Mouse (Mus musculus) heart, embryonic 16.5 days (tissue): ENCODE measurements around the gene Myo1a. TPM values are rescaled to one million over a fixed set of nuclear protein-coding genes. Genes with fewer than 3 reads are reported as not detected.

Source experiments
- ATAC-seq: fragments of 200-750 bp; cut with Nextera tagmentation; replicated peaks from 2 replicates; pipeline ENCODE4 v1.8.0; 2017; ENCODE audit warnings: moderate number of reproducible peaks; ENCODE audit not compliant: insufficient read depth, low FRiP score; ENCODE audit errors: extremely low read depth
- H3K27ac ChIP-seq: fragments of 300-500 bp; sonication (generic); 2 replicates; pipeline ENCODE4 v1.5.1; 2014; ENCODE audit warnings: mild to moderate bottlenecking, low read length, control low read depth, moderate library complexity
- H3K27me3 ChIP-seq: fragments of 300-500 bp; sonication (generic); 2 replicates; pipeline ENCODE4 v1.6.1; 2014; ENCODE audit warnings: low read length, mixed read lengths; ENCODE audit not compliant: control insufficient read depth, insufficient read depth
- H3K36me3 ChIP-seq: fragments of 300-500 bp; sonication (generic); 2 replicates; pipeline ENCODE4 v1.6.1; 2014; ENCODE audit not compliant: control insufficient read depth, insufficient read depth
- H3K4me1 ChIP-seq: fragments of 300-500 bp; sonication (generic); 2 replicates; pipeline ENCODE4 v1.6.1; 2014; ENCODE audit warnings: low read length, mixed read lengths; ENCODE audit not compliant: control insufficient read depth, insufficient read depth
- H3K4me2 ChIP-seq: fragments of 300-500 bp; sonication (generic); 2 replicates; pipeline ENCODE4 v1.6.1; 2014; ENCODE audit warnings: low read depth, mild to moderate bottlenecking, control low read depth, low read length
- H3K4me3 ChIP-seq: fragments of 300-500 bp; sonication (generic); 2 replicates; pipeline ENCODE4 v1.5.1; 2014; ENCODE audit warnings: mild to moderate bottlenecking, control low read depth, low read length
- H3K9ac ChIP-seq: fragments of 300-500 bp; sonication (generic); 2 replicates; pipeline ENCODE4 v1.6.1; 2014; ENCODE audit warnings: low read length, control low read depth
- H3K9me3 ChIP-seq: fragments of 300-500 bp; sonication (generic); replicated peaks from 2 replicates; pipeline ENCODE4 v1.6.1; 2016; ENCODE audit warnings: low read length; ENCODE audit not compliant: control insufficient read depth
- WGBS: fragments of 180-500 bp; shearing (Covaris S2); extraction: QIAGEN DNeasy Blood & Tissue Kit; methylation state at CpG from one replicate; pipeline ENCODE4 v1.1.7; 2014; 5-methylcytosine and 5-hydroxymethylcytosine counted together
- polyA plus RNA-seq: library from polyadenylated mRNA; unstranded; fragments of >200 nt; fragmentation: Nextera tagmentation; extraction: Ambion mirVana; gene quantifications from 2 replicates; pipeline ENCODE4 v1.2.1, GENCODE M21; 2015

Myo1a gene
- polyA plus RNA-seq, 1 experiment from 2014 or later = 1.8 TPM

DNA sequence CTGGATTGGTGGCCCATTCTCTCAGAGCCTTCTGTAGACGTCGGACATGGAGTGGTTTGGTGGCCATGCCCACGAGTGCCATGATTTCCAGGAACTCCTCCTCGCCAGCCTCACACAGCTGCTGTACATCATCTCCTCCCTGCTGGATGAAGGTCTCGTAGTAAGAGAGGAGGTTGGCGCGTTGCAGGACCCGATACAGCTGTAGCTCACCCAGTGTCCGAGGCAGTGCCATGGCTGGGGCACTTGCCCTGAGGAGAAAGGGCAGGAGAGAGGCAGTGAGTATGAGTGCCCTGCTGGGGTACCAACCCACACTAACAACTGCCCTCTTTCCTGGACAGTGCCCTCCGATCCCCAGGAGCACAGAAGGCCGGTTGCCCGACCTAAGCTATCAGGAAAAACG is 40.1 kb upstream of the Myo1a start:
- Histone ChIP-seq H3K9ac (peak overlapping the region; percentile 93), H3K4me3 (peak overlapping the region; percentile 82), H3K27ac (no peak overlapping the region), H3K4me1 (peaks cover 67% of the 10 kb centered on the region), H3K27me3 (no peaks in the 10 kb centered on the region), H3K9me3 (no peaks in the 10 kb centered on the region), H3K36me3 (peaks cover 17% of the 10 kb centered on the region), H3K4me2 (peak overlapping the region; percentile 90)
- no peak for ATAC-seq
- 50% methylated on average over 13 of the region's 13 CpGs for WGBS

DNA sequence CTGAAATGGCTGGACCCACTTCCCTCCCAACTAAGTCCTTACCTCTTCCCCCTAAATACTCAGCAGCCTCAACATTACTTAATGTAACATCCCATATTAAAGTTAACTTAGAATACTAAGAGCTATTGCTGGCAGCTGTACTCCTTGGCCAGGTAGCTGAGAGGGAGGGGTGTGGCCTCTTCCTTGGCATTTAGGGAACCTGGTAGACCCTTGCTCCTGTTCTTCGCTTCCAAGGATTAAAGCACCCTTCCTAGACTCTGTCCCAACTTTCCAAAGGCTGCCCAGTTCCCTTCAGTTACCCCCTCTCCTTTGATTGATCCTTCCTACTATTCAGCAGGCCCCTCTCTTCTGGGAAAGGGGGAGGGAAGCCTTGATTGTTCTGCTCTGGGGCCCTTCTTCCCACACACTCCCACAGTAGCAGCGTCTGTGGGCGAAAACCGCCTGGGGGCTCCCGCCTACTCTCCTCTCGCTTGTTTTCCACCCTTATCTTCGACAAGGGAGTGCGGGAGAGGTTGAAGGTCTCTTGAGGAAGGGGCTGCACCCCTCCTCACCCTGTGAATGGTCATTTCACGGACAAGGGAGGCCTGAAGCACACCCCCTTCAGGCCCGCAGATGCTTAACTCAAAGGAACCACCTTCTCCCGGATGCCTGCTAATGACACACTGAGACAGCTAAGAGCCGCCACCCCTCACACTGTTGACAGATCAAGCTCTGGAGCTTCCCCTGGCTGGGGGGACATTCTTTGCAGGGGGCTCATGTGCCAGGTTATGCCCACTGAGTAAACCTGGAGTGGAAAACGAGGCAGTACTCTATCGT is 39.4 kb upstream of the Myo1a start:
- Histone ChIP-seq H3K27me3 (no peaks in the 10 kb centered on the region), H3K4me2 (peak overlapping the region; percentile 90), H3K9ac (peak overlapping the region; percentile 93), H3K27ac (peak overlapping the region; percentile 99), H3K4me1 (peaks cover 67% of the 10 kb centered on the region), H3K36me3 (peaks cover 10% of the 10 kb centered on the region), H3K9me3 (no peaks in the 10 kb centered on the region), H3K4me3 (peak overlapping the region; percentile 82)
- 8% methylated on average over 14 of the region's 14 CpGs for WGBS
- no peak for ATAC-seq

DNA sequence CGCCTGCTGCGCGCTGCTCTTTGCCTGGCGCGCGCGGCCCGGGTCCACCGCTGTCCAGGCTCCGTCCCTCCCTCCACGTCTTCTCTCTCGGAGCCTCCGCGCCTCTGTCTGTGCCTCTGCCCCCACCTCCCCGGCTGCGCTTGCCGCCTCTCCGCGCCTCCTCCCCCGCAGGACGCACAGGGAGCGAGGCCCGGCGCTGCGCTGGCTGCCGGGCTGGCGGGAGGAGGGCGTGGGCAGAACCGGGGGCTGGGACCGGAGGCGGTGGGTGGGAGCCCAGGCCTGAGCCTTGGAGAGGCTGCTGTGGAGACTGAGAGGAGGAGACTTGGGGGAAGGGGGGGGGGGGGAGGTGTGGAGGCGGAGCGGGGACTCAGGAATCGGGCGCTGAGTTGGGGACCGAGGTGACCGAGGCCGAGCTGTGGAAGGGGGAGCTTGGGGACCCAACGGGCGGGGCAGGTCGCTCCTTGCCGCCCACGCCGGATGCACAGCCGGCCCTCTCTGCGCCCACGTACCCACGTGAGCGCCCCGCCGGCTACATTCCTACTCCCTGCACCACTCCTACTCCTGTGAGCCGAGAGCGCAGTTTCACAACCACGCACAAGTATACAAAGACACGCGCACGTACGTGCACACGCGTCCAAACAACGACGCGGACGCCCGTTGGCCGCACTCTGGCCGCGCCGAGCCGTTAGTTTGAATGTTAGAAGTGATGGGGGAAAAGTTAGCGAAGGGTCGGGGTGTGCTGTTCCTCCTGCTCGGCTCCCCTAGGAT is 38.3 kb upstream of the Myo1a start, which contains the start of gene Nemp1:
TSS of gene Nemp1 (plus strand) at position 401 of the 768 bp plus-strand sequence.
- under 1% methylated on average over 73 of the region's 73 CpGs for WGBS
- peaks cover 58% of the 10 kb centered on the region for H3K4me1 ChIP-seq
- H3K27me3 ChIP-seq = no peaks in the 10 kb centered on the region

DNA sequence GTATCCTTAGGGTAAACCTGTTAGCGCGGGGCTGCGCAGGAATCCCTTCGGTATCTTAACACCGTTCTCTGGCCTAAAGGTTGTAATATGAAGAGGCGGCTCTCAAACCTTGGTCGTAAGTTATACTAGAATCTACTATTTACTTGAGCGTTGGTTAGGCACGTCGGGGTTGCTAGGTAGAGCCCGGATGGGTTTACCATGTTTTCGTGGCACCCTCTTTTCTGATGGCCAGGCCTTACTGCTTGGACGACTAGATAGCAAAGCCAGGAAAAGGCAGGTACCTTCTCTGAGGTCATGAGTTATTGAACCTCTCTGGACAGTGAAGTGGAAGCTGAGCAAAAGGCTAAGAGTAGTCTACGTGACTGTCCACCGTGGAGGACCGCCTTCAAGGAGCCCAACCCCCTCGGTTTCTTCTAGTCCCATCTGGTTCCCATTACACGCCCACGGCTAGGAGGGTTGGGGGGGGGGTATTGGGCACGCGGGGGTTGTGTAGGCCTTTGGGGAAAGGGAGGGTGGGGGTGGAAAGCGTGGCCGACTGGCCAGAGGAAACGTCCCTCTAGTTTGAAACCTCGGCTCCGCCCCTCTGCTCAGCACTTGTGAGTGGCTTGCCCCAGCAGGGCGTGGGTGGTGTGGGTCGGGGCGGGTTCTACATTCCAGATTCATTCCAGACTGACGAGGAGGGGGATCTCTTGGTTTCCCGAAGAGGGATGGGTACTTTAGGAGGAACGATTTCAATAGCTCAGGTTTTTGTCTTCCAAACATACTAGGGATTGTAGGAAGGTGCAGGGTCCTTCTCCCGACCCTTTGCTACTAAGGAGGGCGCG is 37.5 kb upstream of the Myo1a start:
- H3K4me1 ChIP-seq = peaks cover 51% of the 10 kb centered on the region
- 2% methylated on average over 34 of the region's 35 CpGs for WGBS
- peak; percentile 70 for ATAC-seq

More for the DNA sequence above, 38.3 kb upstream of the Myo1a start, which contains the start of gene Nemp1:
- H3K4me2 ChIP-seq = peak within 1 kb of the TSS; percentile 90
- peak within 1 kb of the TSS; percentile 93 for H3K9ac ChIP-seq
- peak; percentile 62 for ATAC-seq
- H3K36me3 ChIP-seq = peaks cover 5% of the 10 kb centered on the region; the same call in 1 of the 2 replicates
- H3K4me3 ChIP-seq = peak within 1 kb of the TSS; percentile 82
- no peaks in the 10 kb centered on the region for H3K9me3 ChIP-seq
- peak within 1 kb of the TSS; percentile 99 for H3K27ac ChIP-seq

DNA sequence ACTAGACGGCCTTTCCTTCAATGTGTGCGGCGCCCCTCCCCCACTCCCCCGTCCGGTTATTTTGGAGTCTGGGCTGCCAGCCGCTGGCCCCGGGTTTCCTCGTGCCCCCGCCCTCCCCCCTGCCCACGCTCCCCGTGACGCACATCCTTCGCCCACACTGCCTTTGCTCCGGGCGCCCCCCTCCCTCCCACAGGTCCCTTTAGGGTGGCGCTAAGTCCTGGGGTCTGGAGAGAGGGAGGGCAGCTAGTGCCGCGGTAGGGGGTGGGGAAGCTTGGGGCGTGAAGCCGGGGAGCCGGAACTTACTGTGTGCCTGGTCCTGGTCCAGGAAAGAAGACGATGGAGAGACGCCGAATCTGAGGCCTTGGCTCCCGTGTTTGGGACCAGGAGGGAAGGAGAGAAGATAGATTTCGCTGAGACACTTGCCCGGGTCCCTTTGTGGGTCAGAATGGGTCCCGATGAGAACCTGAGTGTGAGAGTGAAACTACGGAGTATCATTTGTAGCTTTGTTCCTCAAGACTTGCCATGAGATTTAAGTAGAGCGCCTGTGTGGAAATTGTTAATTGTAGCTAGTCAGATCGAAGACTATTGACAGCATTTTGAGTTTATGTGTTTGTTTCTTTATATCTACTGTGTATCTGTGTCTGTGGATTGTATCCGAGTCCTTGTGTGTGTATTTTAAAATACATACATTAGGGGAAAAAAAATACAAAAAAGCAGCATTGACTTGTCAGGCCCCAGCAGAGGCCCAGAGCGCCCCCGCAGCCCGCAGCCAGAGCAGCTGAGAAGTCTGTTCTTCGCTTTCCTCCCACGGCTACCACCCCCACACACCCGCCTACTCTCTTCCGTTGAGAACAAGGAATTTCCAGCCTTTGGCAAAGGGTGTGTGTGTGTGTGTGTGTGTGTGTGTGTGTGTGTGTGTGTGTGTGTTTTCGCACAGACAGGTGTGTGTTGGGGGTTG is 36.6 kb upstream of the Myo1a start, which contains the start of gene Nab2:
TSS of gene Nab2 (minus strand) at position 476 of the 958 bp plus-strand sequence.
- H3K27ac ChIP-seq = peak within 1 kb of the TSS; percentile 99
- H3K4me1 ChIP-seq = peaks cover 42% of the 10 kb centered on the region
- 2% methylated on average over 39 of the region's 40 CpGs for WGBS
- ATAC-seq = peak; percentile 60
- peak within 1 kb of the TSS; percentile 82 for H3K4me3 ChIP-seq
- no peaks in the 10 kb centered on the region for H3K27me3 ChIP-seq
- peak within 1 kb of the TSS; percentile 93 for H3K9ac ChIP-seq
- H3K9me3 ChIP-seq = no peaks in the 10 kb centered on the region
- H3K36me3 ChIP-seq = peaks cover 5% of the 10 kb centered on the region; the same call in 1 of the 2 replicates
- H3K4me2 ChIP-seq = peak within 1 kb of the TSS; percentile 90

More for the DNA sequence above, 37.5 kb upstream of the Myo1a start:
- H3K4me2 ChIP-seq = peak overlapping the region; percentile 90
- peak overlapping the region; percentile 99 for H3K27ac ChIP-seq
- H3K27me3 ChIP-seq = no peaks in the 10 kb centered on the region
- H3K4me3 ChIP-seq = peak overlapping the region; percentile 82
- peak overlapping the region; percentile 93 for H3K9ac ChIP-seq
- H3K9me3 ChIP-seq = no peaks in the 10 kb centered on the region
- peaks cover 5% of the 10 kb centered on the region; the same call in 1 of the 2 replicates for H3K36me3 ChIP-seq

DNA sequence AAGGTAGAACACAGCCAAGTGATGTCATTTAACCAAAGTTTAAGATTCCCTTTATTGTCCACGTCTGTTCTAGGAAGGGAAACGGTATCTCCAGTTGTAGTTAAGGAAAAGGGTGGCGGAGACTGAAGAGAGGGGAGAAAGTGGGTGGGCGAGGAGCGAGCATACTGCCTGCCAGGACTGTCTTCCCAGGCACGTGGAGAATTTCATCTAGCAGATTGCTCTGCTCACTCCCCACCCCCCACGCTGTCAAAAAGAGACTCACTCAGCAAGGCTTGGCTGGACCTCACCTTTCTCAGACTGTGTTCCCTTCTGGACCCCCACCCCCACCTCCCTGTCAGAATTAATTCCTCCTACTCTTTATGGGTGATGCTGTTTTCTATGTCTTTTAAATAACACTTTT is 35.8 kb upstream of the Myo1a start:
- H3K9ac ChIP-seq = peak overlapping the region; percentile 58
- no peaks in the 10 kb centered on the region for H3K9me3 ChIP-seq
- H3K27me3 ChIP-seq = no peaks in the 10 kb centered on the region
- H3K4me1 ChIP-seq = peaks cover 35% of the 10 kb centered on the region
- peaks cover 5% of the 10 kb centered on the region; the same call in 1 of the 2 replicates for H3K36me3 ChIP-seq
- peak overlapping the region; percentile 90 for H3K4me2 ChIP-seq
- peak overlapping the region; percentile 82 for H3K4me3 ChIP-seq
- no peak for ATAC-seq
- H3K27ac ChIP-seq = peak overlapping the region; percentile 99
- WGBS = 9% methylated on average over 7 of the region's 7 CpGs

DNA sequence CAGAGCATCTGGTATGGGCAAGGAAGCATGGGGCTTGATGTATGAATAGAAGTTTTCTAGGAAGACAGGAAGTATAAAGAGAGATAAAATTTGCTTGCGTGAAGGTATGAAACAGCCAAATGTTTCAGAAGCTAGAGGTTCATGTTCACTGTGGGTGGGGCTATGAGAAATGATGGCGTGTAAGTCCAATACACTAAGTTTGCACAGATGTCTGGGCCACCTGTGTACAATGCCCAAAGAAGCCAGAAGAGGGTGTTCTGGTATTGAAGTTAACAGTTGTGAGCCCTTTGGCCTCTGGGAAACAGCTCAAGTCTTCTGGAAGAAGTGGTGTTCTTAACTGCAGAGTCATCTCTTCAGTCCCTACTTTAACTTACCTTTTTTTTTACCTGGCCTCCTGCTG is 34.8 kb upstream of the Myo1a start:
- H3K9me3 ChIP-seq = no peaks in the 10 kb centered on the region
- no peak for ATAC-seq
- no peaks in the 10 kb centered on the region for H3K36me3 ChIP-seq

More for the DNA sequence above, 34.8 kb upstream of the Myo1a start:
- Histone ChIP-seq H3K27me3 (no peaks in the 10 kb centered on the region), H3K27ac (no peak overlapping the region), H3K9ac (no peak overlapping the region), H3K4me2 (no peak overlapping the region), H3K4me3 (no peak overlapping the region), H3K4me1 (peaks cover 27% of the 10 kb centered on the region)
- 72% methylated on average over 2 of the region's 2 CpGs for WGBS
